Mouse (Mus musculus): Measurements from ENCODE around the gene Ddx23. TPM values are rescaled to one million over a fixed set of nuclear protein-coding genes. Genes with fewer than 3 reads are reported as not detected.

The Ddx23 gene
- total and polyA plus RNA-seq, 2 experiments from 2014 or later = 12.9 to 25.1 TPM

DNA sequence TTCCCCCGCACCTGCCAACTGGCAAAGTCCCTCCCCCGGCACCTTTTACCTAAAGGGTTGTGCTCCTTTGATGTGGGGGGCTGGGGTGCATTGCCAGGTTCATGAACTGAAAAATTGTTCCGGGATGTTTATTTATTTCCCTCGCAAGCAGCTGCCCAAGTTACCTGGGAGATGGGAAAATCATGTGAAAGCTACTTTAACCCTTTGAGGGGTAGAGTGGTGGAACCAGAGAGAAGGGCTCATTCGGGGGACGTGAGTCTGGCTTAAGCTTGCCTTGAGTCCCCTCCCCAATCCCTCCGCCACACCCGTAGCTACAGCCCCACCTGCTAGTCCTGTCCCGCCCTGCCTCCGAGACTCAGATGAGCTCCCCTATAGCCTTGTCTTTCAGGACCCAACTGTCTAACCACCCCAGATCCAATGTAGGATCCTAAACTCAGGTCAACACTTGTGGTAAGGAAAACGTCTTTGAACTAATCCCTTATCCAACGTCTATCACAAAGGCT, 52.5 kb downstream of the Ddx23 start:
- no peak for ATAC-seq (ENCODE audit: insufficient read depth, low read depth)
- Histone ChIP-seq H3K9ac (replicated peaks; ENCODE audit: low read depth, low read length) (peak overlapping the region; percentile 89), H3K4me2 (ENCODE audit: low read depth, low read length) (peak overlapping the region; percentile 86), H3K27me3 (ENCODE audit: control insufficient read depth, insufficient read depth, low read length) (no peaks in the 10 kb centered on the region), H3K4me1 (ENCODE audit: control insufficient read depth, insufficient read depth) (peaks cover 16% of the 10 kb centered on the region), H3K9me3 (replicated peaks; ENCODE audit: control insufficient read depth, low read length) (no peaks in the 10 kb centered on the region), H3K27ac (ENCODE audit: low read depth) (peak overlapping the region; percentile 97), H3K36me3 (replicated peaks; ENCODE audit: control insufficient read depth, insufficient read depth, low read length) (no peaks in the 10 kb centered on the region), H3K4me3 (ENCODE audit: low read depth, low read length) (peak overlapping the region; percentile 78)
- TF ChIP-seq EP300 (IDR thresholded peaks at IDR 0.05; ENCODE audit: low read depth) (no peak), CTCF (IDR thresholded peaks at IDR 0.05; ENCODE audit: low read depth) (no peak)
- DNase-seq (ENCODE audit: low spot score) = no peak
- 11% methylated on average over 12 of the region's 12 CpGs for WGBS

- TF ChIP-seq EP300 (IDR thresholded peaks at IDR 0.05; ENCODE audit: low read depth) (peak; percentile 50; the same call in 1 of the 2 replicates), CTCF (IDR thresholded peaks at IDR 0.05; ENCODE audit: low read depth) (no peak)
- H3K4me3 ChIP-seq (ENCODE audit: low read depth, low read length) = peak within 1 kb of the TSS; percentile 78
- H3K36me3 ChIP-seq (replicated peaks; ENCODE audit: control insufficient read depth, insufficient read depth, low read length) = no peaks in the 10 kb centered on the region
- H3K4me1 ChIP-seq (ENCODE audit: control insufficient read depth, insufficient read depth) = peaks cover 19% of the 10 kb centered on the region
- H3K27me3 ChIP-seq (ENCODE audit: control insufficient read depth, insufficient read depth, low read length) = no peaks in the 10 kb centered on the region
- peak within 1 kb of the TSS; percentile 97 for H3K27ac ChIP-seq (ENCODE audit: low read depth)
- ATAC-seq (ENCODE audit: insufficient read depth, low read depth) (peak; percentile 50), DNase-seq (ENCODE audit: low spot score) (peak; percentile 90)
- H3K9ac ChIP-seq (replicated peaks; ENCODE audit: low read depth, low read length) = peak within 1 kb of the TSS; percentile 89
- 1% methylated on average over 56 of the region's 75 CpGs for WGBS
- H3K4me2 ChIP-seq (ENCODE audit: low read depth, low read length) = peak within 1 kb of the TSS; percentile 86
- no peaks in the 10 kb centered on the region for H3K9me3 ChIP-seq (replicated peaks; ENCODE audit: control insufficient read depth, low read length)
Measured at GRCm38 (mm10) chr15:98609331-98610130, 53.2 kb downstream of the Ddx23 start, which contains the start of gene Adcy6. Adcy6 (minus strand) TSS chr15:98610076.

- peak; percentile 3; the same call in 1 of the 2 replicates for ATAC-seq (ENCODE audit: insufficient read depth, low read depth)
- Histone ChIP-seq H3K9ac (replicated peaks; ENCODE audit: low read depth, low read length) (peak overlapping the region; percentile 89), H3K36me3 (replicated peaks; ENCODE audit: control insufficient read depth, insufficient read depth, low read length) (peaks cover 7% of the 10 kb centered on the region), H3K4me3 (ENCODE audit: low read depth, low read length) (peak overlapping the region; percentile 78), H3K4me2 (ENCODE audit: low read depth, low read length) (peak overlapping the region; percentile 86), H3K9me3 (replicated peaks; ENCODE audit: control insufficient read depth, low read length) (no peaks in the 10 kb centered on the region), H3K27me3 (ENCODE audit: control insufficient read depth, insufficient read depth, low read length) (no peaks in the 10 kb centered on the region), H3K27ac (ENCODE audit: low read depth) (peak overlapping the region; percentile 97), H3K4me1 (ENCODE audit: control insufficient read depth, insufficient read depth) (peaks cover 27% of the 10 kb centered on the region)
- TF ChIP-seq CTCF (IDR thresholded peaks at IDR 0.05; ENCODE audit: low read depth) = no peak
- TF ChIP-seq EP300 (IDR thresholded peaks at IDR 0.05; ENCODE audit: low read depth) = no peak
- no peak for DNase-seq (ENCODE audit: low spot score)
- 0% methylated on average over 14 of the region's 26 CpGs for WGBS
Measured at GRCm38 (mm10) chr15:98608784-98609250, 53.9 kb downstream of the Ddx23 start.

GRCm38 (mm10) chr15:98608058-98608783, 54.5 kb downstream of the Ddx23 start:
- TF ChIP-seq EP300 (IDR thresholded peaks at IDR 0.05; ENCODE audit: low read depth) = no peak
- TF ChIP-seq CTCF (IDR thresholded peaks at IDR 0.05; ENCODE audit: low read depth) = no peak
- WGBS = 5% methylated on average over 10 of the region's 10 CpGs
- Histone ChIP-seq H3K4me1 (ENCODE audit: control insufficient read depth, insufficient read depth) (peaks cover 33% of the 10 kb centered on the region), H3K9ac (replicated peaks; ENCODE audit: low read depth, low read length) (peak overlapping the region; percentile 89), H3K27ac (ENCODE audit: low read depth) (peak overlapping the region; percentile 97), H3K36me3 (replicated peaks; ENCODE audit: control insufficient read depth, insufficient read depth, low read length) (peaks cover 13% of the 10 kb centered on the region), H3K4me3 (ENCODE audit: low read depth, low read length) (peak overlapping the region; percentile 78), H3K4me2 (ENCODE audit: low read depth, low read length) (peak overlapping the region; percentile 86), H3K27me3 (ENCODE audit: control insufficient read depth, insufficient read depth, low read length) (no peaks in the 10 kb centered on the region), H3K9me3 (replicated peaks; ENCODE audit: control insufficient read depth, low read length) (no peaks in the 10 kb centered on the region)
- ATAC-seq (ENCODE audit: insufficient read depth, low read depth) = peak; percentile 1; the same call in 1 of the 2 replicates
- no peak for DNase-seq (ENCODE audit: low spot score)

DNA sequence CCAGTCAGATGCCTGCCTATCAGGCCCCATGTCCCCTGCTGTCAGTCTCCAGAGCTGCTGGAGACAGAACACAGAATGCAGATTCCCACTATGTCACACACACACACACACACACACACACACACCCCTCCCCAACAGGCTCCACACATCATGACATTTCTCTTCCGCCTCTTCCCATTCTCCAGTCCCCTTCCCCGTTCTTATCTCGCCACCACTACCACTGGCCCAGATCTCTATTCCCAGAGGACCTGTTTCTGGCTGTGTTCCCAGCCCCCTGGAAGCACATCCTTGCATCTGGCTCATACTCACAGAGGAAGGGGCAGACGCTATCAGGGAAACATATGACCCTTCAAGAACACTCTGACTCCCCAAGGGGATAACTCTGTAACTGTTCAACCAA, 55.1 kb downstream of the Ddx23 start:
- Histone ChIP-seq H3K9ac (replicated peaks; ENCODE audit: low read depth, low read length) (peak overlapping the region; percentile 89), H3K4me1 (ENCODE audit: control insufficient read depth, insufficient read depth) (peaks cover 37% of the 10 kb centered on the region), H3K4me2 (ENCODE audit: low read depth, low read length) (peak overlapping the region; percentile 86), H3K9me3 (replicated peaks; ENCODE audit: control insufficient read depth, low read length) (no peaks in the 10 kb centered on the region), H3K27ac (ENCODE audit: low read depth) (peak overlapping the region; percentile 97), H3K27me3 (ENCODE audit: control insufficient read depth, insufficient read depth, low read length) (no peaks in the 10 kb centered on the region), H3K36me3 (replicated peaks; ENCODE audit: control insufficient read depth, insufficient read depth, low read length) (peaks cover 14% of the 10 kb centered on the region), H3K4me3 (ENCODE audit: low read depth, low read length) (peak overlapping the region; percentile 78)
- WGBS = 2% methylated on average over 4 of the region's 4 CpGs
- TF ChIP-seq EP300 (IDR thresholded peaks at IDR 0.05; ENCODE audit: low read depth) = peak; percentile 96
- 0 out of 2 replicates have a peak, but pooled peaks have one; percentile 3 for TF ChIP-seq CTCF (IDR thresholded peaks at IDR 0.05; ENCODE audit: low read depth)
- ATAC-seq (ENCODE audit: insufficient read depth, low read depth) (peak; percentile 81), DNase-seq (ENCODE audit: low spot score) (peak; percentile 98)

All from heart, postnatal 0 days (tissue).